Mouse (Mus musculus): ENCODE measurements at regions not wholly inside any gene's neighbourhood (a gene's known extent, or its start where the extent isn't known, plus 50 kb on each side); places are given as distances from the start of the nearest gene placed in this dataset.
A peak's percentile ranks its signal among the peaks of the same experiment; 100 is the strongest.

DNA sequence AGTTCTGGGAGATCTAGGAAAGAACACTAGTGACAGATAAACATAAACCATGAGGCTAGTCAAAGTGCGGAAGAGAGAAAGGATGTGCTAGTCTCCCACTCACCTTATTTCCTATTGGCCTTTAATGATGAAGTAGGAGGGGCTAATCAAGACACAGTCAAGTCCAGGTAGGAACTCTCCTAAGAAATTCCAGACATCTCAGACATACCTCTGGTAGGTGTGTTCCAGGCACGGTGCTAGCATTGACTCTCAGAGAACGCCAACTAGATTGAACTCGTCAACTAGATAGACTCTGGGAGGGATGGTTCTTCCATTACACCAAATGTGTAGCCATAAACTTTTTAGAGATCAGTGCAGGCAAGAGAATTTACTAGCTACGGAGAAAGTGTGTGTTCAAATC, 87.6 kb upstream of the Ptprk start:
- DNase-seq (ENCODE audit: low spot score) (no peak), ATAC-seq (ENCODE audit: low FRiP score) (no peak)
- Histone ChIP-seq H3K36me3 (ENCODE audit: insufficient read depth, low read length) (no peaks in the 10 kb centered on the region), H3K9me3 (ENCODE audit: low read length) (no peaks in the 10 kb centered on the region), H3K4me2 (ENCODE audit: low read depth, low read length, poor library complexity, severe bottlenecking) (no peak overlapping the region), H3K9ac (replicated peaks; ENCODE audit: low read length, poor library complexity, severe bottlenecking) (no peak overlapping the region), H3K27ac (ENCODE audit: low read depth, low read length) (no peak overlapping the region), H3K4me3 (ENCODE audit: low read depth, low read length) (no peak overlapping the region), H3K4me1 (ENCODE audit: insufficient read depth, low read length) (no peaks in the 10 kb centered on the region), H3K27me3 (ENCODE audit: insufficient read depth, low read length) (no peaks in the 10 kb centered on the region)
- 96% methylated on average over 5 of the region's 5 CpGs for WGBS
- TF ChIP-seq CTCF (IDR thresholded peaks at IDR 0.05), result no peak

DNA sequence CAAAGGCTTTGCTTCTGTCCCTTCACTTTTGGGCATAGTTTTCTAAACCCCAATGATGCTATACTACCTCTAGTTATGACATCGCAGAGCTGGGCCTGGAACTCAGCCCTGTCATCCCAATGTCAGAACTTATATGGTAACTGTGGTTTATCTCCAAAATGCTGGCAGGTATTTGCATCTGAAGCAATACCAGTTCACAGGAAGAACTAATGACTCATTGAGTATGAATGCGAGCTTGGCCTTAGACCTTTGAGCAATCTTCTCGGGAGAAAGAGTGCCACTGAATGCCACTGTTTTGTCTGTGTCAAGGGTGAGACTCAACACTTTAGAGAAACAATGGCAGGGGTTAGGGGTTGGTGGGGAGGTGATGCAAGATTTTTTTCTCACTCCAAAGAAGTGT, 86.6 kb upstream of the Ptprk start:
- no peak overlapping the region for H3K4me3 ChIP-seq (ENCODE audit: low read depth, low read length)
- no peak for ATAC-seq (ENCODE audit: low FRiP score)
- DNase-seq (ENCODE audit: low spot score), result no peak
- TF ChIP-seq CTCF (IDR thresholded peaks at IDR 0.05), result no peak
- H3K9me3 ChIP-seq (ENCODE audit: low read length), result no peaks in the 10 kb centered on the region
- H3K27me3 ChIP-seq (ENCODE audit: insufficient read depth, low read length), result no peaks in the 10 kb centered on the region
- H3K9ac ChIP-seq (replicated peaks; ENCODE audit: low read length, poor library complexity, severe bottlenecking), result no peak overlapping the region
- H3K4me2 ChIP-seq (ENCODE audit: low read depth, low read length, poor library complexity, severe bottlenecking), result no peak overlapping the region
- no peaks in the 10 kb centered on the region for H3K4me1 ChIP-seq (ENCODE audit: insufficient read depth, low read length)
- H3K36me3 ChIP-seq (ENCODE audit: insufficient read depth, low read length), result no peaks in the 10 kb centered on the region
- no peak overlapping the region for H3K27ac ChIP-seq (ENCODE audit: low read depth, low read length)
- 68% methylated on average over 3 of the region's 3 CpGs for WGBS

GRCm38 (mm10) chr10:27990359-27991056, 84.1 kb upstream of the Ptprk start:
- H3K9me3 ChIP-seq (ENCODE audit: low read length), result no peaks in the 10 kb centered on the region
- H3K4me1 ChIP-seq (ENCODE audit: insufficient read depth, low read length), result no peaks in the 10 kb centered on the region
- H3K4me3 ChIP-seq (ENCODE audit: low read depth, low read length), result no peak overlapping the region
- H3K9ac ChIP-seq (replicated peaks; ENCODE audit: low read length, poor library complexity, severe bottlenecking), result no peak overlapping the region
- DNase-seq (ENCODE audit: low spot score), result no peak
- no peak for TF ChIP-seq CTCF (IDR thresholded peaks at IDR 0.05)
- H3K27me3 ChIP-seq (ENCODE audit: insufficient read depth, low read length), result no peaks in the 10 kb centered on the region
- H3K27ac ChIP-seq (ENCODE audit: low read depth, low read length), result no peak overlapping the region
- ATAC-seq (ENCODE audit: low FRiP score), result peak; percentile 41; the same call in 1 of the 2 replicates
- H3K36me3 ChIP-seq (ENCODE audit: insufficient read depth, low read length), result no peaks in the 10 kb centered on the region
- H3K4me2 ChIP-seq (ENCODE audit: low read depth, low read length, poor library complexity, severe bottlenecking), result no peak overlapping the region
- 64% methylated on average over 11 of the region's 11 CpGs for WGBS

GRCm38 (mm10) chr10:27991057-27991365, 83.6 kb upstream of the Ptprk start:
- peak; percentile 41; the same call in 1 of the 2 replicates for ATAC-seq (ENCODE audit: low FRiP score)
- Histone ChIP-seq H3K27ac (ENCODE audit: low read depth, low read length) (no peak overlapping the region), H3K9ac (replicated peaks; ENCODE audit: low read length, poor library complexity, severe bottlenecking) (no peak overlapping the region), H3K4me1 (ENCODE audit: insufficient read depth, low read length) (no peaks in the 10 kb centered on the region), H3K36me3 (ENCODE audit: insufficient read depth, low read length) (no peaks in the 10 kb centered on the region), H3K4me2 (ENCODE audit: low read depth, low read length, poor library complexity, severe bottlenecking) (no peak overlapping the region), H3K27me3 (ENCODE audit: insufficient read depth, low read length) (no peaks in the 10 kb centered on the region), H3K4me3 (ENCODE audit: low read depth, low read length) (no peak overlapping the region), H3K9me3 (ENCODE audit: low read length) (no peaks in the 10 kb centered on the region)
- peak; percentile 27 for DNase-seq (ENCODE audit: low spot score)
- WGBS, result 32% methylated on average over 3 of the region's 3 CpGs
- TF ChIP-seq CTCF (IDR thresholded peaks at IDR 0.05), result no peak

- Histone ChIP-seq H3K4me3 (ENCODE audit: low read depth, low read length) (no peak overlapping the region), H3K27ac (ENCODE audit: low read depth, low read length) (no peak overlapping the region), H3K9ac (replicated peaks; ENCODE audit: low read length, poor library complexity, severe bottlenecking) (no peak overlapping the region), H3K4me1 (ENCODE audit: insufficient read depth, low read length) (no peaks in the 10 kb centered on the region), H3K9me3 (ENCODE audit: low read length) (no peaks in the 10 kb centered on the region), H3K36me3 (ENCODE audit: insufficient read depth, low read length) (no peaks in the 10 kb centered on the region), H3K4me2 (ENCODE audit: low read depth, low read length, poor library complexity, severe bottlenecking) (no peak overlapping the region), H3K27me3 (ENCODE audit: insufficient read depth, low read length) (no peaks in the 10 kb centered on the region)
- 74% methylated on average over 2 of the region's 2 CpGs for WGBS
- ATAC-seq (ENCODE audit: low FRiP score), result no peak
- DNase-seq (ENCODE audit: low spot score), result no peak
- TF ChIP-seq CTCF (IDR thresholded peaks at IDR 0.05), result no peak
Observed at GRCm38 (mm10) chr10:27994376-27995034, 80.1 kb upstream of the Ptprk start.

DNA sequence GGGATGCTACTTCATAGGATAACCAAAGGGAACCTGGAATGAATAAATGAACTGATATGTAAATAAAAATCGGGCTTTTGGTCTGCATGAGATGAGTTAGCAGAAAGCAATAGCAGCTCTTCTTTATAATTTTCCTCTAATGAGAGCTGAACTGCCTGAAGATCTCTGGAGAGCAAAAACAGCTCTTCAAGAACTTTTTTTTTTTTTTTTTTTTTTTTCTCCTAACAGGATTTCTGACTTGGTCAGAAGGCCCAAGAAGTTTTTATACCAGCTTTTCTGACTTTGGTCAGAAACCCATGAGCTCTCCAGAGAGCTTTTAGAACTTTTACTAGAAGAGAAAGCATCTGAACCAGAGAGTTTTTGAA, 79.6 kb upstream of the Ptprk start:
- Histone ChIP-seq H3K27me3 (ENCODE audit: insufficient read depth, low read length) (no peaks in the 10 kb centered on the region), H3K27ac (ENCODE audit: low read depth, low read length) (no peak overlapping the region), H3K9me3 (ENCODE audit: low read length) (no peaks in the 10 kb centered on the region), H3K36me3 (ENCODE audit: insufficient read depth, low read length) (no peaks in the 10 kb centered on the region), H3K4me1 (ENCODE audit: insufficient read depth, low read length) (no peaks in the 10 kb centered on the region), H3K9ac (replicated peaks; ENCODE audit: low read length, poor library complexity, severe bottlenecking) (no peak overlapping the region), H3K4me3 (ENCODE audit: low read depth, low read length) (no peak overlapping the region), H3K4me2 (ENCODE audit: low read depth, low read length, poor library complexity, severe bottlenecking) (no peak overlapping the region)
- DNase-seq (ENCODE audit: low spot score), result no peak
- ATAC-seq (ENCODE audit: low FRiP score), result no peak
- no peak for TF ChIP-seq CTCF (IDR thresholded peaks at IDR 0.05)
- WGBS, result 87% methylated on average over 1 of the region's 1 CpGs
